Mouse (Mus musculus) left cerebral cortex, postnatal 25 days (tissue): ENCODE results near the gene Pdzd2. TPM values are rescaled to one million over a fixed set of nuclear protein-coding genes. Genes with fewer than 3 reads are reported as not detected.

ENCODE experiments used
- DNase-seq, 2 experiments: peaks; one replicate each; pipeline ENCODE4 v3.0.0; 2022; ENCODE audit warnings: low spot score in 2 of 2, mixed read lengths in 1 of 2
- intact Hi-C: fragments of 180-260 bp; cut with DNase I; formaldehyde crosslinking; loops from one replicate; pipeline ENCODE4 v1.15.1; 2025
- total RNA-seq, 2 experiments: library from RNA; stranded (reverse); gene quantifications; 2 replicates each; pipeline ENCODE4 v1.2.3; 2021

Gene Pdzd2
- total RNA-seq, 2 experiments from 2014 or later = 79.8 to 89.9 TPM

DNA sequence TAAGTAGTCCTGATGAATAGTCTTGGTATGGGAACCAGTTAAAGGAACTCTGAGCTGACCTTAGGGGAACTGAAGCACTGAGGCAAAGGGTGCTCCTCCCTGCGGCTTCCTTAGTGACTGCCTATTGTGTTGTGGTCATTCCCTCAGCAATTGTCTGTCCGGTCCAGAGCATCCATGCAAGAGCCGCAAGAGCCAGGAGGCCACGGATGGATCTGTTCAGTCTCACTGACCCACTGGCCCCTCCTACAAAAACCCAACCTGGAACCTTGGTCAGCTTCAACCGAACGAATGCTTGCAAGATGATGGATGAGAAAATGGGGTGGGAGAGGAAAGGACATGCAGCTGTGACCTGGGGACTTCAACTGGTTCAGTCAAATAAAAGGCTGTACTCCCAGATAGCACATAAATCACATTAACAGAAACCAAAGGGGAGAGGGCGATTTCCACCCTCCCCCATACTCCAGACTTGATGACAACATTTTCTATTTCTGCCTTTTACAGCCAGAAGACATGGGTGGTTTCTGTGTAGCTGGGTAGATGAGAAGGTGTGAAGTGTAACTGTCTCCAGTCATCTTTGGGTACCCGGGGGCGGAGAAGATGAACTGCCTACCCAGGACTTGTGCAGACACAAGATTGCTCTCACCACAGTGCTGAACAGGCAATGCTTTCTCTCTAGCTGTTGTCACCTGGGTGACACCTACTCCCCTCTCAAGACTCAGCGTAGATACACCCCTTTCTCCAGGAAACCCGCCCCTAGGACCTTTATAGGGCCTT lies 181.9 kb downstream of the Pdzd2 start:
- intact Hi-C loops = no loop called here
- DNase-seq = peak; percentile 38 to 87

DNA sequence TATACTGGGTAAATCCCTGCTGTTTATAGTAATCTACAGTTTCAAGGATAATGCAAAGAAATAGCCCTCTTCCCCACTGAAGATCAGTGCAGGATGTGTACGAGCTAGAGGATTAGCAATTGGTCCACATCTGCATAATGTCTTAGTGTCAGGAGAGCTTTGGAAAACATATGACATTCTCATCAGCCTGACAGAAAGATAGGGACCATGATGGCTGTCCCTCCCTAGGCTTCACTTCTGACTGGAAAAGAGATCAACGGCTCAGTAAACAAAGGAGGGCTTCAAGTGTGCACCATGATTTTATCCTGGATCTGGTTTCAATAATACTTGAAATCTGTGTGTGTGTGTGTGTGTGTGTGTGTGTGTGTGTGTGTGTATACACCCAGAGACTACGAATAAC lies 186.5 kb downstream of the Pdzd2 start:
- no peak for DNase-seq
- intact Hi-C loops = no loop called here

GRCm38 (mm10) chr15:12550919-12551318 lies 188.8 kb downstream of the Pdzd2 start:
- no peak for DNase-seq
- intact Hi-C loops = no loop called here

GRCm38 (mm10) chr15:12550376-12550775 lies 189.3 kb downstream of the Pdzd2 start:
- intact Hi-C loops = no loop called here
- no peak for DNase-seq

DNA sequence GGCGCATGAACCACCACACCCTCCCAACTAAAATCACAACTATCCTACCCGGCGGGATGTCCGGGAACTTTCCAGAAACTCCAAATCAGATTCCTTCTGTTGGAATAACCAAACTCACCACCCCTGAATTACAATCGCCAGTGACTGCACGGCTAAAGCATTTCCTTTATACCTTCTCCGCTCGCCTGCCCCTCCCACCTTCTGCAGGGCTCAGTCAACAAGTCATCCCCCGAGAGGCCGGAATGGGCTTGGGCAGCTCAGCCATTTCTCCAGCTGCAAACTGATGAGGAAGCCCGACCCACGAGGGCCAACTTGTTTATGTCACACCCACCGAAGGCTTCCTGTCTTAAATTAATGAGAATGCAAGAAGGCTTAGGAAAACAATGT lies 189.8 kb downstream of the Pdzd2 start:
- intact Hi-C loops = no loop called here
- no peak for DNase-seq

- intact Hi-C loops = no loop called here
These were observed 190.3 kb downstream of the Pdzd2 start for GRCm38 (mm10) chr15:12549271-12549918.

DNA sequence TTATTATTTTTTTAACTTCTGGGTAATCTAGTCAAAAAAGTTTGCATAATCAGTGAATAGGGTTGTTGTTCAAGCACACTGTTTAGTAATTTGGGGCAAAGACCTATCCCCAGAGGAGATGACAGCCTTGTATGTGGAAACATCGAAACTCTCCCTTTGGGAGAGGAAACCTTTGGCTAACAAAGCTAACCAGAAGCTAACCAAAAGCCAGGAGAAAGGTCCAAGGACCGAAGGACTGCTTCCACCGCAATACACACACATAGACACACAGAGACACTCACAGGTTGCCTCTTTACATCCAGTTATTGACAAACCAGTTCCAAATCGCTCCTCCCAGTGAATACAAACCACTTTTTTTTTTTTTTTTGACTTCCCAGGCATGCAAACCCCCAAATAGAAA lies 191.0 kb downstream of the Pdzd2 start:
- intact Hi-C loops = no loop called here
- DNase-seq = no peak

More at GRCm38 (mm10) chr15:12549271-12549918, 190.3 kb downstream of the Pdzd2 start:
- no peak for DNase-seq

GRCm38 (mm10) chr15:12547640-12548405 lies 191.9 kb downstream of the Pdzd2 start:
- intact Hi-C loops = no loop called here
- DNase-seq = no peak

DNA sequence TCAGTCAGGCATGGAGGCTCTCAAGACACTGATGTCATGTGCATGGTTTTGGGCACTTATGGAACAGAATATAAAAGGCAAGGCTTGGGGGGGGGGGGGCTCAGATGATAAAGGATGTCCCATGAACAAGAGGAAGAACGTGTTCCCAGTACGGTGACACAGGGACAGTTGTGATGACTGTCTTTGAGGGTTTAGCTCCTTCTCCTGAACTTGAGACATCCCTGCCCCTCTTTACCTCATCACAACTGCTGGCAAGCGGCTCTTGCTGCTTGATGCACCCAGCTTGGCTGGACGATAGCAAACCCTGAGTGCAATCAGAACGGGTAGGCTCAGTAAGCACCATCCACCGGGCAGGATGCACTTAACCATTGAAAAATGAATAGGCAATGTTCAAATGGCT lies 192.9 kb downstream of the Pdzd2 start:
- intact Hi-C loops = no loop called here

GRCm38 (mm10) chr15:12545671-12546070 lies 194.1 kb downstream of the Pdzd2 start:
- no peak for DNase-seq
- intact Hi-C loops = no loop called here

More for the DNA sequence above, 192.9 kb downstream of the Pdzd2 start:
- no peak for DNase-seq

GRCm38 (mm10) chr15:12545220-12545619 lies 194.5 kb downstream of the Pdzd2 start:
- no peak for DNase-seq
- intact Hi-C loops = no loop called here

DNA sequence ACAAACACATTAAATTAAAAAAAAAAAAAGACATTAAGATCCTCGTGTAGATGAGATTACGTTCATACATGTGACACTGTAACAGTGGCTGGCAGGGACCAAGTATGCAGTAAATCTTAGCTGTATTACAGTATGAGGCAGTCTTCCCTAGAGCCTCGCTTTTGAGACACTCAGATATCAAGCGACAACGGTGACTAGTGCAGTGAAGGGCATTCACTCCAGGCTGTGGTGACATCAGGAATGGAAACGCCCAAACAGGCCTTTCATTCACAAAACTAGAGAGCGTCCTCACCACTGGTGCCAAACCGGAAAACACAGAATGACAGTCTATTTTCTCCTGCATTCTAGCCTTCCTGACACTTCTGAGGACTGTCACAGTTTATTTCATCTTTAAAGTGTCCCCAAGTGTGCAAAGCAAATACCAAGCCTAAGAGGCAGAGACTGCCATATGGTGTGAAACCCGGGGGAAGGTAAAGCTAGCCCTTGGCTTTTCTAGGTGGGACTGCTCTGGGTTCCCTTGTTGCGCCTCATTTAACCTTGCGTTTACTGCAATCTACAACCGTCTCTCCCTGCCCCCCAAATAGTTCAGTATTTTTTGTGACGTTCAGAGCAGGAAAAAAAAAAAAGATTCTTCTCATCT lies 195.9 kb downstream of the Pdzd2 start:
- intact Hi-C loops = no loop called here
- DNase-seq = no peak

DNA sequence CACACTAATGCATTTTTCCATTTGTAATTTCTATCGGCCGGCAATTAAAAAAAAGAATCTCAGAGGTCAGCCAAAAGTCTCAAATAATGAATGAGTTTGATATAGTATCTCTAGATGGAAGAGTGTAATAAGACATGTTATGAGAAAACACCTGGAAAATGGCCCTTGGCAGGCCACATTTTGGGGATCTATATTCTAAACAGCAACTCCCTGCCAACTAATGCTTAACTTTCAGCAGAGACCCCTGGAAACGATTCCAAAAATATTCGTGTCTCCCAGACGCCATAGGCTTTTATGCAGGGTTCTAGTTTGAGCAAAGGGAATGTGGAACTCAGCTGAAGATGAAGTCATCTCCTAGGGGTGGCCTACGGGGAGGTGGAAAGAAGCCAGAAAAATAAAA lies 197.4 kb downstream of the Pdzd2 start:
- DNase-seq = no peak
- intact Hi-C loops = no loop called here

DNA sequence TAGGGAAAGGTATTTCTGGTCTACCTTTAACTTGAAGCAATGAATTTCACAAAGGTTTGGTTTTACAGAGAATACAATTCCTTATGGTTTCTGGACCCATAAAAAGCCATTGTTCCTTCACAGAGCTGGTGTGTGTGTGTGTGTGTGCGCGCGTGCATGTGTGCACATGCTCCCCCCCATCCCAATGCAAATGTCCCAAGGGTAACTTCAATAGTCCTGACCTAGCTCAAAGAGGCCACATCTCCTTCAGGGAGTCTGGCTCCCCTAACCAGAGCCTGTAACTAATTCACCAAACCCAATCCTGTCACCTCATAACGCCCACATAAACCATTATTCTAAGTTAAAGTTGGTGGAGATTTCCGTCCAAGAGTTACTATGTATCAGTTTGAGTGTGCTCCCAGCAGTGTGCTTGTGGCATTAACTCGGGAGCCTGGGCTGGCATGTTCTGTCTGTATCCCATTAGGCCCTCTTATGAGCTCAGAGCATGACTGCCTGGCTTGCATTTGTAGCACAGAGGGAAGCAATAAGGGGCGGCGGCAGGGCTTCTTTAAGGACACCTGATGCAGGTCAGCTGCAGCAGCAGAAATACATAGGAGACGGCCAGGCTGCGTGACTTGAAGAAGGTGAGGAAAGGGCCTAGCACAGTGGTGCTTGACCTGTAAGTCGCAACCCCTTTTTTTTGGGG lies 200.0 kb downstream of the Pdzd2 start:
- no peak for DNase-seq
- intact Hi-C loops = no loop called here

- no peak for DNase-seq
- intact Hi-C loops = no loop called here
These were observed 206.5 kb downstream of the Pdzd2 start for GRCm38 (mm10) chr15:12533254-12533653.

GRCm38 (mm10) chr15:12532568-12532967 lies 207.2 kb downstream of the Pdzd2 start:
- intact Hi-C loops = no loop called here
- no peak for DNase-seq

DNA sequence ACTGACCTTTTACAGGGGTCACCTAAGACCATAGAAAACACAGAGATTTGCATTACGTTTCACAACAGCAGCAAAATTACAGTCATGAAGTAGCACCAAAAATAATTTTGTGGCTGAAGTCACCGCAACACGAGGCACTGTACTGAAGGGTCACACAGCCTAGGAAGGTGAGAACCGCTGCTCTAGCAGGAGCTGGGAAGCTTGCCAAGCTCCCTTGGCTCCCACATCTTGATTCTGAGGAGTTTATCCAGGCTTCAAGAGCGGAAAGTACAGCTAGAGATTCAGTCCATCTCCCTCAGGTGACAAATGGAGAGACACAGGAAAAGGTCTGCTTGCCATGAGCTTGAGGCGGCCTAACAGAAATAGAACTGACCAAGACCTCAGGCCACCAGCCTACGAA lies 216.9 kb downstream of the Pdzd2 start:
- intact Hi-C loops = no loop called here
- DNase-seq = no peak

DNA sequence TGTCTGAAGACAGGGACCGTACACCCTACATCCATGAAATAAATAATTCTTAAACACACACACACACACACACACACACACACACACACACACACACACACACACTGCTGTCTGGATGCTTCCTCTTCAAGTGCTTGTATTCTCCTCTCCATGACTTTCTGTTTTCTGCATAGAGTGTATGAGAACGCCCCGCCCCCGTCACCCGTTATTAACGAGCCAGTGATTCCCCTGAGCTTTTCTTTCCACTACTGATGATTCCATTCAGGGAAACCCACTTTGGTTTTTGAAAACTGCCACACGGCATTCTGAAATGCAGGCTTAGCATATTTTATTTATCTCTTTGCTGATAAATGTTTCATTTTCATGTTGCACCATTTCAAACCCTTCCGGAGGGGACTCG lies 219.4 kb downstream of the Pdzd2 start:
- intact Hi-C loops = no loop called here

DNA sequence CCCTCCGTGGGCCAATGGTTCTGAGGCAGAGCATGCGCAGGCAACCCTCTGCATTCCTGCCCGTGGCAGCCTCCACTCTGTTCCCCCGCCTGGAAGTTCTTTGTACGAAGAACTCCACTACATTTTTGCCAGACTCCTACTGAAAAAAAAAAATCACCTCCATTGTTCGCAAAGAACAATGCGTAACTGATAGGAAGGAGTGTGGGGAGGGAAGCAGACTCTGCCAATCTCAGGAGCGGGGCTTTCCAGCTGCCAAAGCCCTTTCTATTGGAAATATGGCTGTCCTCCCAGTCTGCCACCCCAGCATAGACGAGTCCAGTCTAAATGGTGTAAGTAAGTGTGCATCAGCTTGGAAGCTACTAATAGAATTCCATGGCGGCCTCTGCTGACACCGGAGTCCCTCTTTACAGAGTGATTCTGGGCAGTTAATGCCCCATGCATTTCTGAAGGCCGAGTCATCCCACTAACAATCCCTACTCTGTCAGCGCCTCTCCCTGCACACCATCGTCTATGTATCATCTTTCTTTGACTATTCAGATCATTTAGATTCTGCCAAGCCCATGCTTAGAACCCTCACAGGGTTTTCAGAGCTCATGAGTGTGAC lies 221.3 kb downstream of the Pdzd2 start:
- DNase-seq = peak in 1 of 2 experiments; percentile 18
- intact Hi-C loops = no loop called here

More for the DNA sequence above, 219.4 kb downstream of the Pdzd2 start:
- no peak for DNase-seq
